Mouse (Mus musculus) left cerebral cortex, postnatal 10 days (tissue): ENCODE measurements at regions not wholly inside any gene's neighbourhood (a gene's known extent, or its start where the extent isn't known, plus 50 kb on each side); places are given as distances from the start of the nearest gene placed in this dataset.

Source experiments
- DNase-seq, 2 experiments: peaks; one replicate each; pipeline ENCODE4 v3.0.0; 2021 to 2022; ENCODE audit warnings: low spot score in 2 of 2, mixed read lengths in 1 of 2; ENCODE audit errors: extremely low spot score in 1 of 2
- intact Hi-C: fragments of 180-260 bp; cut with DNase I; formaldehyde crosslinking; loops from one replicate; pipeline ENCODE4 v1.15.1; 2025

- no peak for DNase-seq
- intact Hi-C loops = no loop called here
These were observed 91.8 kb upstream of the Hhip start for GRCm38 (mm10) chr8:80149458-80150083.

- intact Hi-C loops = no loop called here
- no peak for DNase-seq
These were observed 90.1 kb upstream of the Hhip start for GRCm38 (mm10) chr8:80147929-80148328.

- intact Hi-C loops = no loop called here
These were observed 80.7 kb upstream of the Hhip start for GRCm38 (mm10) chr8:80138481-80138880.

GRCm38 (mm10) chr8:80120378-80120965 lies 62.7 kb upstream of the Hhip start:
- intact Hi-C loops = no loop called here
- no peak for DNase-seq

More at GRCm38 (mm10) chr8:80138481-80138880, 80.7 kb upstream of the Hhip start:
- no peak for DNase-seq

GRCm38 (mm10) chr8:80117328-80117727 lies 59.5 kb upstream of the Hhip start:
- no peak for DNase-seq

More at GRCm38 (mm10) chr8:80117328-80117727, 59.5 kb upstream of the Hhip start:
- intact Hi-C loops = no loop called here
